Mouse (Mus musculus) liver, embryonic 12.5 days (tissue): ENCODE measurements around the gene Immp2l. TPM values are rescaled to one million over a fixed set of nuclear protein-coding genes. Genes with fewer than 3 reads are reported as not detected.

Experiments
- ATAC-seq: fragments of 200-750 bp; cut with Nextera tagmentation; 2 replicates; pipeline ENCODE4 v1.8.0; 2017; ENCODE audit warnings: moderate number of reproducible peaks, mild to moderate bottlenecking, moderate library complexity
- H3K27ac ChIP-seq: fragments of 300-500 bp; sonication (generic); 2 replicates; pipeline ENCODE4 v1.5.1; 2016; ENCODE audit warnings: mild to moderate bottlenecking
- H3K27me3 ChIP-seq: fragments of 300-500 bp; sonication (generic); replicated peaks from 2 replicates; pipeline ENCODE4 v1.6.1; 2016; ENCODE audit warnings: mild to moderate bottlenecking, moderate library complexity
- H3K36me3 ChIP-seq: fragments of 300-500 bp; sonication (generic); 2 replicates; pipeline ENCODE4 v1.6.1; 2016; ENCODE audit warnings: mild to moderate bottlenecking, moderate library complexity
- H3K4me1 ChIP-seq: fragments of 300-500 bp; sonication (generic); 2 replicates; pipeline ENCODE4 v1.6.1; 2016
- H3K4me2 ChIP-seq: fragments of 300-500 bp; sonication (generic); 2 replicates; pipeline ENCODE4 v1.6.1; 2016; ENCODE audit warnings: mild to moderate bottlenecking, moderate library complexity
- H3K4me3 ChIP-seq: fragments of 300-500 bp; sonication (generic); 2 replicates; pipeline ENCODE4 v1.5.1; 2016; ENCODE audit warnings: mild to moderate bottlenecking, moderate library complexity
- H3K9ac ChIP-seq: fragments of 300-500 bp; sonication (generic); 2 replicates; pipeline ENCODE4 v1.6.1; 2016; ENCODE audit warnings: mild to moderate bottlenecking, moderate library complexity
- H3K9me3 ChIP-seq: fragments of 300-500 bp; sonication (generic); replicated peaks from 2 replicates; pipeline ENCODE4 v1.6.1; 2016; ENCODE audit warnings: mild to moderate bottlenecking, moderate library complexity
- WGBS: fragments of 180-500 bp; shearing (Covaris S2); methylation state at CpG from one replicate; pipeline ENCODE4 v1.1.7; 2016; ENCODE audit not compliant: insufficient replicate concordance; 5-methylcytosine and 5-hydroxymethylcytosine counted together
- polyA plus RNA-seq: library from polyadenylated mRNA; unstranded; fragments of >200 nt; fragmentation: Nextera tagmentation; extraction: Ambion mirVana; gene quantifications from 2 replicates; pipeline ENCODE4 v1.2.1, GENCODE M21; 2016

Gene Immp2l
- polyA plus RNA-seq, 1 experiment from 2014 or later, result 11.6 TPM

- Histone ChIP-seq H3K36me3 (no peaks in the 10 kb centered on the region), H3K4me3 (peak overlapping the region; percentile 6; the same call in 1 of the 2 replicates), H3K9ac (no peak overlapping the region), H3K4me1 (no peaks in the 10 kb centered on the region), H3K4me2 (peak overlapping the region; percentile 24), H3K27ac (no peak overlapping the region), H3K27me3 (no peaks in the 10 kb centered on the region), H3K9me3 (no peaks in the 10 kb centered on the region)
- WGBS, result 67% methylated on average over 23 of the region's 23 CpGs
- no peak for ATAC-seq
Observed at GRCm38 (mm10) chr12:41483593-41484451, 459.9 kb downstream of the Immp2l start.

- Histone ChIP-seq H3K27me3 (no peaks in the 10 kb centered on the region), H3K4me3 (peak overlapping the region; percentile 27), H3K27ac (no peak overlapping the region), H3K36me3 (no peaks in the 10 kb centered on the region), H3K4me1 (no peaks in the 10 kb centered on the region), H3K9ac (no peak overlapping the region), H3K9me3 (no peaks in the 10 kb centered on the region), H3K4me2 (peak overlapping the region; percentile 33)
- 46% methylated on average over 16 of the region's 16 CpGs for WGBS
- ATAC-seq, result no peak
Observed at GRCm38 (mm10) chr12:41484689-41485511, 461.0 kb downstream of the Immp2l start.

- Histone ChIP-seq H3K27me3 (no peaks in the 10 kb centered on the region), H3K4me3 (peak overlapping the region; percentile 27; the same call in 1 of the 2 replicates), H3K9me3 (no peaks in the 10 kb centered on the region), H3K27ac (peak overlapping the region; percentile 33; the same call in 1 of the 2 replicates), H3K9ac (no peak overlapping the region), H3K4me2 (peak overlapping the region; percentile 33), H3K36me3 (no peaks in the 10 kb centered on the region), H3K4me1 (no peaks in the 10 kb centered on the region)
- ATAC-seq, result peak; percentile 63; the same call in 1 of the 2 replicates
- WGBS, result 37% methylated on average over 12 of the region's 12 CpGs
Observed at GRCm38 (mm10) chr12:41485512-41486215, 461.8 kb downstream of the Immp2l start.

DNA sequence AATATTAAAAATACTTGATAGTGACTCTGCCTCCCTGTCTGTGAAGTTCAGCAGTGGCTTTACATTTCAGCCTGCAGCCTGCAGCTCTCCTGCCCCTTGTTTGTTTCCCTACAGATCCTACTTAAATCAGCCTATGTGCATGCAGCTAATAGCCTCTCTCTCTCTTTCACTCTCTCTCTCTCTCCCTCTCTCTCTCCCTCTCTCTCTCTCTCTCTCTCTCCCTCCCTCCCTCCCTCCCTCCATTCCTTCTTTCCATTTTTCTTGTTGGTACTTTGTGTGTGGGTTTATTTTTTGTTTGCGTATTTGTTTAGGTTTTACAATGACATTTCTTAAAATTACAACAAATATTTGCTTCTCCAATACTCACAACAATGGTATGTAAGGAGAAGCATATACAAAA, 462.4 kb downstream of the Immp2l start, which contains the start of gene Lrrn3:
TSS of gene Lrrn3 (minus strand) at position 101 of the 400 bp plus-strand sequence.
- no peak within 1 kb of the TSS for H3K9ac ChIP-seq
- 91% methylated on average over 1 of the region's 1 CpGs for WGBS
- no peaks in the 10 kb centered on the region for H3K4me1 ChIP-seq
- H3K4me3 ChIP-seq, result peak within 1 kb of the TSS; percentile 27
- H3K36me3 ChIP-seq, result no peaks in the 10 kb centered on the region
- H3K9me3 ChIP-seq, result no peaks in the 10 kb centered on the region
- peak within 1 kb of the TSS; percentile 33 for H3K4me2 ChIP-seq
- ATAC-seq, result no peak
- peak within 1 kb of the TSS; percentile 33; the same call in 1 of the 2 replicates for H3K27ac ChIP-seq
- H3K27me3 ChIP-seq, result no peaks in the 10 kb centered on the region

DNA sequence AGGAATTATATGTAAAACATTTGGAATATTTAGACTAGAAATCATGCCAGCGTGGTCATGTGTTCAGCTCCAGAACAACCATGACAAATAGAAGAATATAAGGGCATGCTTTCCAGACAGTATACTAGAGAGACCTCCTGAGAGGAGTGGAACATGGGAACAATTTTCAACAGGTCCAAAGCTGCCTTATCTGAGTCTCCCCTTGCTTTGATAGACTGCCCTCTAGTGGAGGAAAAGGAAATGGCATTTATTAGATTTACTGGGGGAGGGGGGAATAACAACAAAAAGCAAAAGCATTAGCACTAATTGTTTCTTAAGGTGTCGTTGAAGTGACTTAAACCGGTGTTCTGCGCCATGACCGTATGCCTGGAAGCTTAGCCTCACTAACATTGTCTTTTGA, 463.1 kb downstream of the Immp2l start:
- H3K9ac ChIP-seq, result no peak overlapping the region
- 16% methylated on average over 5 of the region's 5 CpGs for WGBS
- ATAC-seq, result peak; percentile 54; the same call in 1 of the 2 replicates

DNA sequence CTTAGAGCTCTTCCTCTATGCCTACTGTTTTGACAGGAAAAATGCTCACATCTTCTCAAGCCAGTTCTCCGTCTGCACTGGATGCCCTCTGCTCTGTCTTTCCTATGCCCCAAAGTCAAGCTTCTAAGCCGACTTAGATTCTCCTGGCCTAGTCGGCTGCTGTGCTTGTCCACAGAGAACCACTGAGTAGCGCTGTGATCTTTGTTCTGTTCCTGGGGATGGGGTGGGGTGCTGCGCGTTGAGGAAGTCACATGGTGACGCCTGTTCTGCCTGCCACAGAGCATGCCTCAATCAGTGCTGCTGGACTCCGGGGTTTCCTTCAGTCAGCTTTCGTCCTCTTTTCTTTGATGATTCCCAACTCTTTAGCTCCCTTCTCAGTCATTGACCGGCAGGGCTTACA, 470.7 kb downstream of the Immp2l start:
- H3K4me3 ChIP-seq, result no peak overlapping the region

More for the DNA sequence above, 463.1 kb downstream of the Immp2l start:
- Histone ChIP-seq H3K36me3 (no peaks in the 10 kb centered on the region), H3K4me3 (no peak overlapping the region), H3K27ac (no peak overlapping the region), H3K4me1 (no peaks in the 10 kb centered on the region), H3K9me3 (no peaks in the 10 kb centered on the region), H3K27me3 (no peaks in the 10 kb centered on the region), H3K4me2 (no peak overlapping the region)

DNA sequence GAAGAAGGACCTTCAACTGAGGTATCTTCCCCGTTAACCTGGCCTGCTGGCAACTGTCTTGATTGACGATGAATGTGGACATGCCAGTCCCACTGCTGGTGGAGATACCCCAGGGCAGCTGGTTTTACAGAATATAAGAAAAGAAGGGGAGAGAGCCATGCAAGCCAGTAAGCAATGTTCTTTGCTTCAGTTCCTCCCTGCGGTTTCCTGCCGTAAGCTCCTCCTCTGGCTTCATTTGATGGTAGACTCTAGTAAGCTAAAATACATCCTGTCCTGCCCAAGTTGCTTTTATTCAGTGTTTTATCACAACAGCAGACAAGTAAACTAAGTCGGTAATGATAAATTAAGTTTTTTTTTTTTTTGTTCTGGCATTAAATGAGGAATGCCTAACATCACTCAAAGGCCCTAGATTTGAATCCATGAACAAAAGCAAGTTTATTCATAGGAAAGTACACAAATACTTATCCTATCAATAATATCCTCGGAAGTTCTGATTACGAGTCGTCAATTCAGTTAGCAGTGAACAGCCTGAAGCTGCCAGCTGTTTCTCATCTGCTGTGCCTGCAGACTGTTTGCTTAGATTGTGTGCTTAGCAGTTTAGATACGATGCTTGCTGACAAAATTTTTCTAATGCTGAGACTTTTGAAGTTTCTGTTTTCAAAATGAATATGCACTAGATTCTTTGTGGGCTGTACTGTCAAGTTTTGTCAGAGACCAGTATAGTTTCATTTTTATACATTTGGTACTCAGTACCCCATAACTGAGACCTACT, 476.3 kb downstream of the Immp2l start:
- Histone ChIP-seq H3K4me2 (no peak overlapping the region), H3K36me3 (no peaks in the 10 kb centered on the region), H3K27me3 (no peaks in the 10 kb centered on the region), H3K9ac (no peak overlapping the region), H3K4me3 (no peak overlapping the region), H3K4me1 (no peaks in the 10 kb centered on the region), H3K9me3 (no peaks in the 10 kb centered on the region), H3K27ac (no peak overlapping the region)
- no peak for ATAC-seq
- 62% methylated on average over 9 of the region's 9 CpGs for WGBS

More for the DNA sequence above, 470.7 kb downstream of the Immp2l start:
- Histone ChIP-seq H3K9me3 (no peaks in the 10 kb centered on the region), H3K27ac (no peak overlapping the region), H3K4me2 (no peak overlapping the region), H3K4me1 (no peaks in the 10 kb centered on the region), H3K27me3 (no peaks in the 10 kb centered on the region), H3K9ac (no peak overlapping the region), H3K36me3 (no peaks in the 10 kb centered on the region)
- ATAC-seq, result no peak
- whole genome bisulfite sequencing, result 34% methylated on average over 10 of the region's 10 CpGs

DNA sequence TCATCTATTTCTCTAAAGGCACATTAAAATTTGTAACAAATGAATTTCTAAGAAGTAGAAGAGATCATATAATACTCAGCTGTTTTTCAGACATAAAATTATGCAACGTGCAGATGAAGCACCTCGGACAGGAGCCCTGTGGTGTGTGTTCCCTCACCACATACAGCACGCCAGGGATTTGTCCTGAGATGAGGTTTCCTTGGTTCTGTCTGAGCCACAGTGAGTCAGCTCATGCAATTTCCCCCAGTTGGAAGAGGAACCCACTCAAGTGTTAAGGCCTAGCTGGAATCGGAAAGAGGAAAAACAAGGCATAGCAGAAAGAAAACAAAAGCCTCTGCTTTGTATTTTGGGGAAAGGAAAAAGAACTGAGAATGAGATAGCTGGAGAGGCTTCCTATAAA, 484.7 kb downstream of the Immp2l start:
- Histone ChIP-seq H3K4me2 (no peak overlapping the region), H3K9me3 (no peaks in the 10 kb centered on the region), H3K9ac (no peak overlapping the region), H3K4me3 (no peak overlapping the region), H3K27ac (no peak overlapping the region), H3K36me3 (no peaks in the 10 kb centered on the region), H3K27me3 (no peaks in the 10 kb centered on the region), H3K4me1 (no peaks in the 10 kb centered on the region)
- no peak for ATAC-seq
- WGBS, result 65% methylated on average over 4 of the region's 4 CpGs

DNA sequence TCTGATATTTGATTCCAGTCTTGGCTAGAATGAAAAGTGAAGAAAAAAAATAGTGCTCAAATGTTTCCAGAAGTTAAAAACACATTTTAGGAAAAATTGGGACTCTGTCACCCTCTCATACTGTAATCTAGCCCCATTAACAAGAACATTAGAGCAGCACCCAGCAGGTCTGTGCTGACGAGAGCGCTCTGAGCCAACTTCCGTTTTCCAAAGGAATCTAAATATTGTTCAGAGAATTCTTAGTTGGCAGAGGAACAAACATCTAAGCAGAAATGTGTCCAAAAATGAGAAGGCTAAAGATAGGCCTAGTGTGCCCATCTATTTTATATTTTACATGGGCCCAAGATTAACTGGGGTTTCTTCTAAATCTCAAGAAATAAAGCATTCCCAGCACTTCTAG, 486.7 kb downstream of the Immp2l start:
- H3K9me3 ChIP-seq, result no peaks in the 10 kb centered on the region
- H3K4me3 ChIP-seq, result no peak overlapping the region
- H3K36me3 ChIP-seq, result no peaks in the 10 kb centered on the region
- no peaks in the 10 kb centered on the region for H3K4me1 ChIP-seq
- 81% methylated on average over 3 of the region's 3 CpGs for WGBS
- no peak overlapping the region for H3K27ac ChIP-seq
- ATAC-seq, result no peak
- H3K27me3 ChIP-seq, result no peaks in the 10 kb centered on the region
- no peak overlapping the region for H3K4me2 ChIP-seq
- H3K9ac ChIP-seq, result no peak overlapping the region

DNA sequence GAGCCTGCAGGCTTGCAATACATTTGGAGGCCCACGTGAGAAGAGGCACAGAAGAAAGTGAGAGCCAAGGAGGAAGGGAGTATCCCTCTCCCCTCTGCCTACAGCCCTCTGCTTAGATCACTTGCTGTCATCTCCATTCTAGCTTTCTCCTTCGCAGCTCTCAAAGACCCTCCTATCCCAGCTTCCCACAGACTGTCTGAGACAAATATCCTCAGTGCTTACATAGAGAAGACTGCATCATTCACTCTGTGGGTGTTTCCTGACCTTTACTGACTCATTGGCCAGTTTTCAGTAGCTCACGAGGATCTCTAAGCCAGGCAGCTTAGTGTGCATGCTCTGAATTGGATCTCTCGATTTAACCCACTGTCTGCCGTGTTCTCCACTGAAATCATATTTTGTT, 495.0 kb downstream of the Immp2l start:
- ATAC-seq, result no peak
- Histone ChIP-seq H3K4me3 (no peak overlapping the region), H3K4me1 (no peaks in the 10 kb centered on the region), H3K27ac (no peak overlapping the region), H3K9ac (no peak overlapping the region), H3K27me3 (no peaks in the 10 kb centered on the region), H3K9me3 (no peaks in the 10 kb centered on the region), H3K36me3 (no peaks in the 10 kb centered on the region), H3K4me2 (no peak overlapping the region)
- WGBS, result 53% methylated on average over 5 of the region's 5 CpGs

GRCm38 (mm10) chr12:41520326-41520725, 496.4 kb downstream of the Immp2l start:
- no peak overlapping the region for H3K4me2 ChIP-seq
- no peaks in the 10 kb centered on the region for H3K9me3 ChIP-seq
- H3K27ac ChIP-seq, result no peak overlapping the region
- no peak overlapping the region for H3K9ac ChIP-seq
- no peak for ATAC-seq
- no peak overlapping the region for H3K4me3 ChIP-seq
- H3K36me3 ChIP-seq, result no peaks in the 10 kb centered on the region
- WGBS, result 60% methylated on average over 2 of the region's 2 CpGs
- H3K27me3 ChIP-seq, result no peaks in the 10 kb centered on the region
- H3K4me1 ChIP-seq, result no peaks in the 10 kb centered on the region
